Mouse (Mus musculus) frontal cortex, postnatal 25 days (tissue): ENCODE measurements around the gene Tank.

Source experiments
- DNase-seq, 2 experiments: peaks; one replicate each; pipeline ENCODE4 v3.0.0; 2022; ENCODE audit warnings: low spot score in 2 of 2

The Tank gene

DNA sequence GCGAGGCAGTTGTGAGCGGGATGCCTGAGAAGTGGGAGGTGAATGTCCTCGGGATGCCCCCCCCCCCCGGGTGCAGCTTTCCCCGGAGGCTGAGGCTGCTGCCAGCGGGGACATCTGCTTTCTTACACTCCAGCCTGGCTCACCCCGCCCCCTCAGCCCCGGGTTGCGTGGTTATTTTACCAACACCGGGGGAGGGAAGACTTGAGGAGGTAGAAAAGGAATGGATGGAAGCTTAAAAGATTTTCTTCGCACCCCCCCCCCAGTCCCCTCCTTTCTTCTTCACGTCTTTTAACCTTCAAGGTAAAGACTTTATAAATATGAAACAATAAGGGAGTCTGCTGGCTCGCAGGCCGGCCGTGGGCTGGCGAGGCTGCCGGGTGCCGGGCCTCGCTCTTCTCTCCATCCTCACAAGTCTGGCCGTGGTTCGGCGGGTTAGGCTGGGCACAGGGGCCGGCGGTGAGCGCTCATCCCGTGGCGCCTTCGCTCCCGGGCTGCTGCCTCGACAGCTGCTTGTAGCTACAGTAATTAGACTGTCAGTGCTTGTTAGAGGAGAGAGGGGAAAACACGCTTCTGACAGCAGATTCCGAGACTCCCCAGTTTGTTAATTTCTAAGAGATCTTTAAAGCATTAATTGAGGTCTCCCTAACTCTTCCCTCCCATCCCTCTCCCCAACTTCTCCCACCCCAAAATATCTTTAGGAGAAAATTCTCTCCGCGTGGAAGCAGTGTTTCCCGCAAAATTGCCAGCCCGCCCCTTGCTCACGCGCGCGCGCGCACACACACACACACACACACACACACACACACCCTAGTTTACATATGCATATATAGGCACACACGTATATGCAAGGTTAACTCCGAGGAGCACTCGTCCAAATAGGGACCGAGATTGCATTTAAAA, 77.2 kb downstream of the Tank start:
- DNase-seq: peak; percentile 45 to 64

DNA sequence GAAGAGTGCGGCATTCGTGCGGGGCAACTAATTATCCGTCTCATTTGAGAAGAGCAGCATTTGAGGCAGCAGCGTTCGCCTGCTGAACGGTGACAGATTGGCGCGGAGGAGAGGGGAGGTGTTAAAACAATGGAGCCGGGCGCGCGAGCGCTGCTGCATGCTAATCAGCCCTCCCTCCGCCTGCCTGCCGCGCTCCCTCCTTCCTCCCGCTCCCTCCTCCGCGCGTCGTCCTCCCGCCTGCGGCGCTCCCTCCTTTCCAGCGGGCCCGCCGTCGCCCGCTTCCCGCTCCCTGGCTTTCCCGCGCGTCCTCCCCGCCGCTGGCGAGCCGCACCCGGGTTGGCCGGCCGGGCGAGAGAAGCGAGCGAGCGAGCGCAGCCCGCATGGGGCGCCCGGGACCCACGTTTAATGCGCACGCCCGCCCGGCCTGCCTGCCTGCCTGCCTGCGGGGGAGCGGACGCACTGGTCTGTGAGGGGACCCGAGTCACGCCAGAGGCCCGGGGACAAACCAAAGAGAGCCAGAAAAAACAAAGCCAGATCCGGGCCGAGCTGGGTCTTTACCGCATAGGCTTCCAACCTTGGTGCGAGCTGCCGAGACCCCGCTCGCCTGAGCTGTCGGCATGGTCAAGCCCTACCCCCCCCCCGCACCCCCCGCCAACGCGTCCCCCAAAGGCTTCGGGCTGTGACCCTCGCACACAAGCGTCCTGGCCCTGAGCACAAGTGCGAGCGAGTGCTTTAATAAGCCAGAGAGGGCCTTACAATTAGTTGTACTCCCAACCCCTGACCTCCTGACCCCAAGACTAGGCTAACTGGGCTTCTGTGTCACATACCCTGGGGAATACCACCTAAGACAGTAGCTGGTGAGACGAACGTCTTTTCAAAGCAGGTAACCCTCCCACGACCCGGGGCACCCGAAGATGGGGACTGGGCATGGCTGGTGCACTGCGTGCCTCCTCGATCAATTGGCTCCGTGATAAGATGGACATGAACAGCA, 78.3 kb downstream of the Tank start:
- peak; percentile 65 to 73 for DNase-seq

DNA sequence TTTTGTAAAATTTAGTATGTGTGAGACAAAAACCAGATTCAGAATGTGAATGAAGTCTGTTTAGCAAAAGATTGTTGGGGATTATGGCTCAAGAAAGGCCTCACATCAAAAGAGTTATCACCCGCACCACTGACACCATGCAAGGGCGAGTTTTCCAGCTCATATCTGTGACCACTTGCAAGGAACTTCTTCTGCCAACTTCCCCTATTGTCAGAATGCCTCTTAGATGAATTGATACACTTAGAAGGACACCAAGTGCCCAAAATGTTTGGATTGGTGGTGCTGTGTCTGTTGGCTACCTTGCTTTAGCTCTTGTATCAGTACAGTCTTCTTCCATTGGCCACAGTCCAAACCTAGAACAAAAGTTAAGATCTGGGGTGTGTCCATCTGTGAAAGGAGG, 80.9 kb downstream of the Tank start:
- DNase-seq: no peak

DNA sequence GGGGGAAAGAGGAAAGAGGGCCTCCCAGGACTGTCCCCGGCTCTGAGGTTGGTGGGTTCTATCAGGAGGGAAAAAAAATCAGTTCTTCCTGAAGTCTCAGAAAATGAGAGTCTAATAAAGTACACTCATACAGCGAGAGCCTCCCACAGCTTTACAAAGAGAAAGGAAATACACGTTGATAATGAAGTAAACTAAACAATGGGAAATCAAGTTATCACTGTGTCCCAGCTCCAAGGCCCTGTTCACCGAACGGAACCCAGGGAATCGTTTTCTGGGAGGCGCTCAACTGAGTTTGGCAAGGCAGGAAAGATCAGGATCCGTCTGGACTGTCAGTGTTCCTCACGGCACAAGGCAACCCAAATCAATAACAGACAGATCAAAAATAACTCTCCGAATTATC, 84.4 kb downstream of the Tank start:
- no peak for DNase-seq

DNA sequence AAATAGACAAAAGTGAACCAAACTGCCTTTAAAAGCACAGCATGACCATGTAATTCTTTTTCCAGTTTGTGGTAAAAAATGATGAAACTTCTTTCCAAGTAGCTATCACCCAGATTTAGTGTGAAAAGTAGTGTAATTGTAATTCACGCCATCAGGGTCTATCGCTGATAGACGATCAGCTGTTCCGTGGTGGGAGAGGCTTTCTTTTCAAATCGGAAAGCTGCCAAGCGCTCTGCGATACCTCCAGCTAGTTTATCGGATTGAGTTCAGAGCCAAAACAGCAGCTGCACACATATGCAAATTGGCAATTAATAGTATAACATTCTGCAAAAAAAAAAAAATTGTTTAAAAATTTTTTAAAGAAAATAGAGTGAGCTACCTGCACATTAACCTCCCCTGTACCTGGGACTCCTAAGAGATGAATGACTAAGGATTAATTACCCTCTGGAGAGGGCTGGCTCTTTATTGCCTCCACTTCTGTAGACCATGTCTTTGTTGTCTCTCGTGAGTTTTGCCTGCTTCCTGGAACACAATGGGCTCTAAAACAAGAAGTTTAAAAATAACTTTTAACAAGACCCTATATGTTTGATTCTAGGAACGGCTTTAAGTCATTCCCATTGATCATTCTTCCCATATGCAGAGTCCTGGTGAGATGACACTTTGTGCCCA, 85.3 kb downstream of the Tank start:
- no peak for DNase-seq

DNA sequence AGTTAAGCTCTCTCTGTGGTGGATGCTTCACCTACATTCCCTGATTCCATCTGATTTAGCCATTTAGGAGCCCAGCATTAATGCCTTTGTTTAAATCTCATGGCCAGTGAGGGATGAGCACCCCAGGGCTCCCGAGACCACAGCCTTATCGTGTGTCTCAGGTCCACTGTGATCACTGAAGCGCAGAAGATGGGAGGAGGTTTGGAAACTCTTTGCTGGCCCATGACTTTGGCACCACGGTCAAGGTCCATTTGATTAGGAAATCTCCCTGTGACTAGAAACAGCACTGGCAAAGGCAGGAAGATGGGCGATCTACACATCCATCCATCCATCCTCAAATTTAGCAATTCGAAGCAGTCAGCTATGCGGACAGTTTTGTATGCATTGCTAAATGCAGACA, 89.0 kb downstream of the Tank start:
- no peak for DNase-seq

DNA sequence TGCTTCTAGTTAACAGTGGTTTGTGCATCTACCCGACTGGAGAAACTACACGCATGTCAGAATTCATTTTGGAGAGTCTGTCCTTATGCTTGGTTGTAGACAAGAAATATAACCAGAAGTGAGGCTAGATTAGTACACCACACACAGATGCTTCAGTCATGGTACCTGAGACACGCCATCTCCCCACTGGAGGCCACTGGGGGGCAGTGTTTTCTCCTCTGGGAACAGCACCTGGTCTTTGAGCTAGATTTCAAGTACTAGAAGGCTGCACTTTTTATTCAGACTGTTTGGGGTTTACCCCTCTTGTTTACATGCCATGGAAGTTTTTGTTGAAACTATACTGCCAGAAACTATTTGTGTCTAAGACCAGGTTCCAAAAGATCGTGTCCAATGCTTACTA, 89.9 kb downstream of the Tank start:
- DNase-seq: no peak

DNA sequence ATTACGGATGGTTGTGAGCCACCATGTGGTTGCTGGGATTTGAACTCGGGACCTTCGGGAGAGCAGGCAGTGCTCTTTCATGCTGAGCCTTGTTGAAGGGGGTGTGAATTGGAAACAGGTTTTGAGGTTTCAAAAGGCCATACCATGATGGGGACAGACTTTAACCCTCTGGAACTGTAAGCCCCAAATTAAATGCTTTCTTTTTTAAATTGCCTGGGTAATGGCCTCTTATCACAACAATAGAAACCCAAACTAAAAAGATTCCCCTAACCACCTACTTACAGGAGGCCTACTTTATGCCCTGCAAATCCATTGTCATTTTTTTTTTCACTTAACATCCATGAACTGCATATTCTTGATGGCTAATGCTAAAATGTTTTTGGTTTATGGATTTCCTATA, 96.2 kb downstream of the Tank start:
- DNase-seq: no peak

- no peak for DNase-seq
These were observed 103.2 kb downstream of the Tank start for GRCm38 (mm10) chr2:61681572-61681971.

- no peak for DNase-seq
These were observed 108.1 kb downstream of the Tank start for GRCm38 (mm10) chr2:61686533-61686932.

- DNase-seq: no peak
These were observed 110.7 kb downstream of the Tank start for GRCm38 (mm10) chr2:61689086-61689485.
